Mouse (Mus musculus): ENCODE data around the gene Frat1. TPM values are rescaled to one million over a fixed set of nuclear protein-coding genes. Genes with fewer than 3 reads are reported as not detected.

Gene Frat1
- polyA plus RNA-seq (2012; rRNA removed): 3.8 and 5.9 TPM in 2 replicates

GRCm38 (mm10) chr19:41829381-41830105 lies at the start of gene Frat1:
Gene Frat1, plus strand, starts transcription at chr19:41829970.

DNA sequence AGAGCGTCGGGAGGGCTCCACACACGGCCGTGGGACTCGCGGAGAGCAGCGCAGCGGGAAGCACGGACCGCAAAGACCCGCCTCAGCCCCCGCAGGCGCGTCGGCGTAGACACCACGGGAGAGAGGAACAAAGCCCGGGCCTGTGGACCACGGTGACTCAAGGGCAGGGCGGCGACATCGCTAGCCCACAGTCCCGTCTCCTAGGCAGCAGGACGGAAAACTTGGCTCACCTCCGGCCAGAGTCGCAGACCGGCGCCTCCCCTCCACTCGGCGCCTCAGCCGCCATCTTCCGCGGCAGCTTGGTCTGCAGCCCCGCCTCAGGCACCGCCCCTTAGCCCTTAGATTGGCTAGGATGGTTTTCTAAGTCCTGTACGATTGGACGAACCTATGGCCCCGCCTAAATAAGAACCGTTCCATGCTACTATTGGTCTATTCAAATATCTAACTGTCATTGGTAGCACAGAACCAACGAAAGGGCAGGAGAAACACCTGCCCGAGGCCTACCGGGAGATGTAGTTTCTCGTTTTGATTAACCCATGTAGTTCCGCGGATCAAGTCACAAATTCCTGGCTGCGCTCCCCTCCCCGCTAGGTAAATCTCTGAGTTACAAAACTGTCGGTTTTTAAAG lies 27.9 kb upstream of the Frat1 start, which contains the start of gene Arhgap19:
Gene Arhgap19, minus strand, starts transcription at position 306 of the 628 bp plus-strand sequence.

GRCm38 (mm10) chr19:41847992-41848851 lies 18.5 kb downstream of the Frat1 start, which contains the start of gene Frat2:
Gene Frat2, minus strand, starts transcription at chr19:41848132.

Other genes with a start within 250 kb of the Frat1 start
- gene Gm340, start 247.6 kb upstream of the Frat1 start, polyA plus RNA-seq (2012; rRNA removed): 0.18 and 0.22 TPM in 2 replicates
- gene Slit1, start 86.3 kb upstream of the Frat1 start, polyA plus RNA-seq (2012; rRNA removed): 0.18 and 0.56 TPM in 2 replicates
- gene Arhgap19, start 27.9 kb upstream of the Frat1 start, polyA plus RNA-seq (2012; rRNA removed): 0.30 and 0.45 TPM in 2 replicates
- 3.4 and 5.8 TPM in 2 replicates for gene Frat2, start 18.2 kb downstream of the Frat1 start, polyA plus RNA-seq (2012; rRNA removed)
- gene Rrp12, start 66.2 kb downstream of the Frat1 start, polyA plus RNA-seq (2012; rRNA removed): 1.9 and 2.7 TPM in 2 replicates
- gene Pgam1, start 82.0 kb downstream of the Frat1 start, polyA plus RNA-seq (2012; rRNA removed): 105 and 148 TPM in 2 replicates
- 2.5 and 3.4 TPM in 2 replicates for gene Exosc1, start 103.5 kb downstream of the Frat1 start, polyA plus RNA-seq (2012; rRNA removed)
- gene Zdhhc16, start 103.5 kb downstream of the Frat1 start, polyA plus RNA-seq (2012; rRNA removed): 29.1 and 32.4 TPM in 2 replicates
- gene Mms19, start 151.2 kb downstream of the Frat1 start, polyA plus RNA-seq (2012; rRNA removed): 19.0 and 22.6 TPM in 2 replicates
- 15.6 and 23.6 TPM in 2 replicates for gene Ubtd1, start 151.8 kb downstream of the Frat1 start, polyA plus RNA-seq (2012; rRNA removed)
- gene Ankrd2, start 206.0 kb downstream of the Frat1 start, polyA plus RNA-seq (2012; rRNA removed): 0.09 TPM in 1 of 2 replicates, not detected in the other
- 0.39 and 0.90 TPM in 2 replicates for gene Hoga1, start 215.6 kb downstream of the Frat1 start, polyA plus RNA-seq (2012; rRNA removed)
- gene 4933411K16Rik, start 222.3 kb downstream of the Frat1 start, polyA plus RNA-seq (2012; rRNA removed): not detected in 2 replicates